11 mouse cellular contexts compared by ENCODE assay signal in the genomic region with DNA sequence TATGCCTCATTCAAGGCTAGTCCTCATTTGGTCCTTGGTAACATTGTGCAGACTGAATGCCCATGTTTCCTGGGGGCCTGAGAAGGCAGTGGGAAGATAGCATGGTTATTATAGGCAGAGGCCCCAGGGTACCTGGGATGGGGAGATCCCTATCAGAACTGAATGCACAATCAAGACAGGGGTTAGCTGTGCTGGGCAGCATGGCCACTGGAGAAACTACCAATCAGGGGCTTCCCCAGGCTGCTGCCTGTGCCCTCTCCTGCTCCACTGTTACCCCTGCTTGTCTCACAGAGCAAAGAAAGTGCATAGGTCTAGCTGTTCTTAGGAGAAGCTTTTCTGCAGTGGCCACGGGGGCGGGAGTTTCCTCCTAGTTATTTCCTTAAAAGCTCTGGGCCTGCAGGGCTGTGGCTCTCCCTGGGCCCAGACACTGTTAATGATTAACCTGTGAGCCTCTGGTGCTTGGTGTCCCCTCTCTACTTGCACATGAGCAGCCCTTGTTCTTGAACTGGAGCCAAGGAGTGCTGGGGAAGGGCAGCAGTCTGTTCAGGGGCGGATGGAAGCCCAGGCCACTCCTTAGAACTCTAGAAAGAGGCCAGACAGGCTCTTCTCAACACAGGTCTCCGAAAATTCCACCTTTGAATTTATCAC. TPM values are rescaled to one million over a fixed set of nuclear protein-coding genes. Genes with fewer than 3 reads are reported as not detected.
A peak's percentile ranks its signal among the peaks of the same experiment; 100 is the strongest.
DNase-seq lines count a peak whose midpoint lies in the region; ATAC-seq and TF ChIP-seq lines count a peak whose summit lies in the region.
"Had no signal": no experiment of that assay in that cellular context is flagged by ENCODE, and none has a peak within 500 bp of the region (broad histone marks: within the 10 kb centered on the region; RNA-seq: fewer than 3 reads in every experiment).

No protein-coding gene starts in this region.

- no peaks in the 10 kb centered on the region for H3K9me3 ChIP-seq in liver, embryonic 14.5 days (ENCODE audit: control insufficient read depth, low read length)
- H3K9me3 ChIP-seq: limb, embryonic 13.5 days had no signal

- POLR2A ChIA-PET in Patski (lab: Charles Lee) = no interaction called here

- ATAC-seq in Patski = peak; percentile 66
- peak; percentile 53; the same call in 1 of the 2 replicates for ATAC-seq in liver, embryonic 14.5 days (ENCODE audit: insufficient read depth)
- no peak for ATAC-seq in monocyte, adult 5-6 weeks (replicated peaks; ENCODE audit: insufficient number of reproducible peaks, low FRiP score, low TSS enrichment, poor library complexity, severe bottlenecking)

- TF ChIP-seq POLR2A in small intestine, adult 2 months (IDR thresholded peaks at IDR 0.05; ENCODE audit: low read depth, low read length) = no peak

- no peak overlapping the region for H3K9ac ChIP-seq in liver, embryonic 14.5 days (replicated peaks)
- H3K9ac ChIP-seq: hindbrain, embryonic 14.5 days; limb, embryonic 13.5 days had no signal

- TF ChIP-seq EP300 in liver, embryonic 14.5 days (IDR thresholded peaks at IDR 0.05; ENCODE audit: low read depth) = no peak

- intact Hi-C loops in heart, postnatal 14 days (cut with DNase I) = no loop called here

- H3K36me3 ChIP-seq in liver, embryonic 14.5 days (replicated peaks; ENCODE audit: control insufficient read depth, insufficient read depth, low read depth) = no peaks in the 10 kb centered on the region
- H3K36me3 ChIP-seq in small intestine, adult 2 months (ENCODE audit: control insufficient read depth, insufficient read depth, low read length) = no peaks in the 10 kb centered on the region
- H3K36me3 ChIP-seq: limb, embryonic 13.5 days had no signal

- in situ Hi-C loops in Patski (cut with MboI; ENCODE audit: low pct_unique_long_range_greater_than_20kb) = no loop called here

- CTCF ChIA-PET in Patski (lab: Charles Lee) = no interaction called here

- H3K27me3 ChIP-seq in Patski = peaks cover 3% of the 10 kb centered on the region
- H3K27me3 ChIP-seq in liver, embryonic 14.5 days (ENCODE audit: control insufficient read depth, insufficient read depth, low read length) = no peaks in the 10 kb centered on the region
- no peaks in the 10 kb centered on the region for H3K27me3 ChIP-seq in small intestine, adult 2 months (ENCODE audit: control insufficient read depth, insufficient read depth, low read length)
- H3K27me3 ChIP-seq: limb, embryonic 13.5 days had no signal

- 20% methylated on average over 4 of the region's 4 CpGs for WGBS in liver, embryonic 14.5 days (ENCODE audit: insufficient replicate concordance)
- 19% methylated on average over 4 of the region's 4 CpGs for WGBS in small intestine, adult 2 months

- no peak overlapping the region for H3K4me3 ChIP-seq in liver, embryonic 14.5 days (ENCODE audit: insufficient read depth in 1 of 2, low read depth in 2 of 2, low read length in 2 of 2)
- no peak overlapping the region for H3K4me3 ChIP-seq in small intestine, adult 2 months (ENCODE audit: low read depth, low read length)
- H3K4me3 ChIP-seq: limb, embryonic 13.5 days had no signal

- no peak for TF ChIP-seq CTCF in Patski (IDR thresholded peaks at IDR 0.05)
- no peak for TF ChIP-seq CTCF in liver, embryonic 14.5 days (IDR thresholded peaks at IDR 0.05; ENCODE audit: low read depth)
- TF ChIP-seq CTCF in small intestine, adult 2 months (IDR thresholded peaks at IDR 0.05; ENCODE audit: extremely low read depth, insufficient read length, insufficient replicate concordance, low read depth, low read length) = no peak

- no peak overlapping the region for H3K4me2 ChIP-seq in liver, embryonic 14.5 days (ENCODE audit: low read depth)
- H3K4me2 ChIP-seq: hindbrain, embryonic 14.5 days; limb, embryonic 13.5 days had no signal

- peak; percentile 35 for DNase-seq in Patski (ENCODE audit: low read depth, low spot score)
- peak; percentile 89 to 95 for DNase-seq in kidney, adult 8-10 months
- DNase-seq in liver, embryonic 14.5 days (ENCODE audit: low read depth in 3 of 3, low spot score in 3 of 3) = peak; percentile 7 to 29 (median 15)
- DNase-seq in heart, postnatal 14 days = no peak
- DNase-seq in right cerebral cortex, postnatal 25 days = no peak
- DNase-seq in right cerebral cortex, adult 18-20 months = no peak

- H3K27ac ChIP-seq in liver, embryonic 14.5 days = no peak overlapping the region
- H3K27ac ChIP-seq in small intestine, adult 2 months (ENCODE audit: insufficient read depth, low read depth, low read length) = peak overlapping the region; percentile 87
- H3K27ac ChIP-seq: hindbrain, embryonic 14.5 days; limb, embryonic 13.5 days had no signal

- no peaks in the 10 kb centered on the region; a peak in 1 of 4 replicates for H3K4me1 ChIP-seq in liver, embryonic 14.5 days (replicated peaks; ENCODE audit: control insufficient read depth in 2 of 2, insufficient read depth in 2 of 2, low read length in 1 of 2)
- H3K4me1 ChIP-seq in small intestine, adult 2 months (ENCODE audit: control insufficient read depth, insufficient read depth, insufficient read length, low read length) = peaks cover 30% of the 10 kb centered on the region; the same call in 1 of the 2 replicates
- H3K4me1 ChIP-seq: limb, embryonic 13.5 days had no signal

RNA-seq across cellular contexts. Expression of a gene that starts 33.9 kb away (rescaled TPM):
- polyA plus RNA-seq in Patski (2021) = 0.01 TPM
- 0.04 and 0.12 TPM in 2 replicates for polyA plus RNA-seq in liver, embryonic 14.5 days (2012; rRNA removed)
- not detected in 2 replicates for polyA plus RNA-seq in liver, embryonic 14.5 days (2014; fragmentation: Nextera tagmentation; extraction: Ambion mirVana)
- 0.56 and 4.8 TPM in 2 replicates for polyA plus RNA-seq in small intestine, adult 2 months (2012; rRNA removed)
- not detected in 3 replicates for total RNA-seq in monocyte, adult 5-6 weeks (2017)
- not detected for total RNA-seq in heart, postnatal 14 days (2021)
- total RNA-seq: CH12.LX had no signal
- polyA plus RNA-seq: limb, embryonic 13.5 days had no signal

Comparison
In these comparisons a context has a peak if more than half of its experiments do, and no peak if none do; other contexts are left out.
1. DNase-seq: peak in Patski (single experiment), kidney, adult 8-10 months (2 of 2) and liver, embryonic 14.5 days (3 of 3); none in heart, postnatal 14 days (0 of 2), right cerebral cortex, postnatal 25 days (single experiment) and right cerebral cortex, adult 18-20 months (single experiment).